Mouse (Mus musculus) cortical plate, adult 2 months (tissue): Measurements from ENCODE around the gene Rnf135.

Experiments used
- CTCF ChIP-seq: fragments of 200-500 bp; IDR thresholded peaks from 2 replicates; pipeline ENCODE4 v1.5.1; 2011; ENCODE audit warnings: mild to moderate bottlenecking, control low read depth, low read length; ENCODE audit not compliant: insufficient read depth; ENCODE audit errors: extremely low read depth
- POLR2A ChIP-seq: fragments of 200-500 bp; IDR thresholded peaks from 2 replicates; pipeline ENCODE4 v1.6.1; 2011; ENCODE audit warnings: mild to moderate bottlenecking, low read length, control low read depth; ENCODE audit not compliant: insufficient read depth; ENCODE audit errors: extremely low read depth

DNA sequence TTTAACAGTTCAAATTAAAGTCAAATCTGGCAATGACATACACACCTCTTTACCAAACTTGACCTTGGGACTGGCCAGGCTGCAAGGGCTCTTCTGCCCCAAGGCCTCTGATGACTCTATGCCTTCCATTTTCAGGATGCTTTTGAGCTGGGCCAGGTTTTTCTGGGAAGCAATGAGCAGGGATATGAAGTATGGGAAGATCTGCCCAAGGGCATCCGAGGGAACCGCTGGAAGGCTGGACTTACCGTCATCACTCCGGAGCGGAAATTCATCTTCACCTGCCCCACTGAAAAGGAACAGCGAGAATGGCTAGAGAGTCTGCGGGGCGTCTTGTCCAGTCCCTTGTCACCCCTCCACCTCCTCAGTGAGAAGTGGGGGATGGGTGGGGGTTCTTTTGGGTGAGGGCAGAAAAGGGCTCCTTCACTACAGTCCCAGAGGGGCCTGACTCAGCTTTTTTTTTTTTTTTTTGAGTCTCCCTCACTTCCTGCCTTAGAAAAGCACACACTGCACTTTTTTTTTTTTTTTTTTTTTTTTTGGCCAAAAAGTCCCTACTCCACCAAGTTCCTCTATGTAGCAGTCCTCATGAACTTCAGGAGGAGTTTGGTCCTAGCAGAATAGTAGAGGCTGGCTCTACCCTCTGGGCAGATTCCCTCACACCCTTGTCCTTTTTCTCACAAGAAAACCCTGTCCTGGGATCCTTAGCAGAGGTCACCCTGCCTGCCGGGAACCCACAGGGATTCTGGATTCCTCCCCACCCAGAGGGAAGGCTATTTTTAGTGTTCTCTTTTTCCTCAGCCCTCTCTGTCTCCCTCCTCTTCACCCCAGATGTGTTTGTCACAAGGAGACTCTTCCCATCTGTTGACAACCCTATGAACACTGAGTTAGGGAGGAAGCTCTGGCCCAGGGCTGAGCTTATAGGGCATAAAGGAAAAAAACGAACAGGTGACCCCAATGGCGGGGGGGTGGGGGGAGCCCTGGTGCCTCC is 6.4 kb upstream of the Rnf135 start:
- no peak for TF ChIP-seq CTCF
- no peak for TF ChIP-seq POLR2A
